Comparison of ENCODE assay signal across 8 mouse cellular contexts in genomic region chr4:134402571-134403262, GRCm38 (mm10). TPM values are rescaled to one million over a fixed set of nuclear protein-coding genes. Genes with fewer than 3 reads are reported as not detected.
DNase-seq lines count a peak whose midpoint lies in the region; ATAC-seq and TF ChIP-seq lines count a peak whose summit lies in the region.

No protein-coding gene starts in this region.

- H3K27ac ChIP-seq in midbrain, embryonic 11.5 days (ENCODE audit: low read depth, low read length): no peak overlapping the region
- no peak overlapping the region for H3K27ac ChIP-seq in midbrain, embryonic 10.5 days (replicated peaks)
- H3K27ac ChIP-seq in kidney, postnatal 0 days: no peak overlapping the region

- TF ChIP-seq CTCF in kidney, postnatal 0 days (IDR thresholded peaks at IDR 0.05; ENCODE audit: low read depth): no peak

- H3K4me2 ChIP-seq in midbrain, embryonic 11.5 days: no peak overlapping the region
- H3K4me2 ChIP-seq in kidney, postnatal 0 days (ENCODE audit: low read length): no peak overlapping the region

- H3K9me3 ChIP-seq in midbrain, embryonic 11.5 days (ENCODE audit: control insufficient read depth, low read length): no peaks in the 10 kb centered on the region
- no peaks in the 10 kb centered on the region for H3K9me3 ChIP-seq in midbrain, embryonic 10.5 days (replicated peaks)
- no peaks in the 10 kb centered on the region for H3K9me3 ChIP-seq in kidney, postnatal 0 days (replicated peaks; ENCODE audit: low read length)

- H3K4me3 ChIP-seq in midbrain, embryonic 11.5 days (ENCODE audit: low read depth, low read length): no peak overlapping the region
- H3K4me3 ChIP-seq in midbrain, embryonic 10.5 days: no peak overlapping the region
- no peak overlapping the region for H3K4me3 ChIP-seq in kidney, postnatal 0 days (replicated peaks; ENCODE audit: low read depth, low read length)

- no peak overlapping the region for H3K9ac ChIP-seq in midbrain, embryonic 11.5 days (ENCODE audit: low read length)
- 0 out of 2 replicates have a peak overlapping the region, but pooled peaks have one; percentile 13 for H3K9ac ChIP-seq in kidney, postnatal 0 days (ENCODE audit: low read depth, low read length)

- WGBS in midbrain, embryonic 11.5 days: 83% methylated on average over 16 of the region's 16 CpGs
- WGBS in midbrain, embryonic 10.5 days: 86% methylated on average over 16 of the region's 16 CpGs
- WGBS in kidney, postnatal 0 days: 57% methylated on average over 16 of the region's 16 CpGs

- no peak for ATAC-seq in midbrain, embryonic 11.5 days (ENCODE audit: low FRiP score)
- ATAC-seq in granulocyte monocyte progenitor cell, adult 5-6 weeks (replicated peaks; ENCODE audit: poor library complexity, severe bottlenecking): peak; percentile 23
- no peak for ATAC-seq in kidney, postnatal 0 days (replicated peaks; ENCODE audit: low FRiP score, low read depth)
- ATAC-seq in megakaryocyte progenitor cell, adult 5-6 weeks (replicated peaks; ENCODE audit: poor library complexity): peak; percentile 42

- H3K27me3 ChIP-seq in midbrain, embryonic 11.5 days (ENCODE audit: control insufficient read depth, insufficient read depth, low read length): no peaks in the 10 kb centered on the region
- H3K27me3 ChIP-seq in midbrain, embryonic 10.5 days (ENCODE audit: low read depth, poor library complexity, severe bottlenecking): peaks cover 6% of the 10 kb centered on the region; the same call in 1 of the 2 replicates
- H3K27me3 ChIP-seq in kidney, postnatal 0 days (ENCODE audit: insufficient read depth, low read length): no peaks in the 10 kb centered on the region

- DNase-seq in midbrain, embryonic 11.5 days (ENCODE audit: low spot score, missing footprints): peak; percentile 74
- no peak for DNase-seq in midbrain, embryonic 10.5 days (ENCODE audit: low spot score)
- DNase-seq in kidney, postnatal 0 days (ENCODE audit: low spot score): no peak
- no peak for DNase-seq in thymus, adult 18-20 months
- no peak for DNase-seq in cerebellum, adult 18-20 months
- no peak for DNase-seq in cerebellum, adult 8-10 months

- H3K4me1 ChIP-seq in midbrain, embryonic 11.5 days (ENCODE audit: control insufficient read depth, insufficient read depth, low read length): peaks cover 5% of the 10 kb centered on the region; the same call in 1 of the 2 replicates
- H3K4me1 ChIP-seq in midbrain, embryonic 10.5 days: peaks cover 41% of the 10 kb centered on the region
- H3K4me1 ChIP-seq in kidney, postnatal 0 days (replicated peaks; ENCODE audit: insufficient read depth, low read length): 0 out of 2 replicates have a peak, but pooled peaks cover 9% of the 10 kb centered on the region

- no peaks in the 10 kb centered on the region for H3K36me3 ChIP-seq in midbrain, embryonic 11.5 days (ENCODE audit: control insufficient read depth, insufficient read depth, low read length)
- no peaks in the 10 kb centered on the region for H3K36me3 ChIP-seq in midbrain, embryonic 10.5 days
- H3K36me3 ChIP-seq in kidney, postnatal 0 days (ENCODE audit: insufficient read depth, low read length): no peaks in the 10 kb centered on the region

RNA-seq across cellular contexts. Expression of gene Pafah2, which starts 6.6 kb away (rescaled TPM):
- 8.8 and 10.0 TPM in 2 replicates for polyA plus RNA-seq in midbrain, embryonic 11.5 days (2014; fragmentation: Nextera tagmentation; extraction: Ambion mirVana)
- polyA plus RNA-seq in midbrain, embryonic 10.5 days (2016; fragmentation: Nextera tagmentation; extraction: Ambion mirVana): 7.2 and 8.9 TPM in 2 replicates
- 10.5 and 22.1 TPM in 2 replicates for total RNA-seq in granulocyte monocyte progenitor cell, adult 5-6 weeks (2014; fragmentation: Nextera tagmentation)
- total RNA-seq in granulocyte monocyte progenitor cell, adult 5-6 weeks (2017): 10.4 and 10.6 TPM in 2 replicates
- 22.7 and 24.4 TPM in 2 replicates for polyA plus RNA-seq in kidney, postnatal 0 days (2015; fragmentation: Nextera tagmentation; extraction: Ambion mirVana)
- total RNA-seq in megakaryocyte progenitor cell, adult 5-6 weeks (2015): 14.0 and 21.2 TPM in 2 replicates
- total RNA-seq in megakaryocyte progenitor cell, adult 5-6 weeks (2017): 14.5 and 16.2 TPM in 2 replicates

RNA-seq across cellular contexts. Expression of gene Extl1, which starts 19.1 kb away (rescaled TPM):
- polyA plus RNA-seq in midbrain, embryonic 11.5 days (2014; fragmentation: Nextera tagmentation; extraction: Ambion mirVana): 0.06 and 0.11 TPM in 2 replicates
- 0.23 and 0.39 TPM in 2 replicates for polyA plus RNA-seq in midbrain, embryonic 10.5 days (2016; fragmentation: Nextera tagmentation; extraction: Ambion mirVana)
- not detected in 2 replicates for total RNA-seq in granulocyte monocyte progenitor cell, adult 5-6 weeks (2014; fragmentation: Nextera tagmentation)
- total RNA-seq in granulocyte monocyte progenitor cell, adult 5-6 weeks (2017): not detected in 2 replicates
- polyA plus RNA-seq in kidney, postnatal 0 days (2015; fragmentation: Nextera tagmentation; extraction: Ambion mirVana): 0.70 and 0.86 TPM in 2 replicates
- total RNA-seq in megakaryocyte progenitor cell, adult 5-6 weeks (2015): not detected in 2 replicates
- not detected in 2 replicates for total RNA-seq in megakaryocyte progenitor cell, adult 5-6 weeks (2017)

RNA-seq across cellular contexts. Expression of gene Slc30a2, which starts 59.7 kb away (rescaled TPM):
- polyA plus RNA-seq in midbrain, embryonic 11.5 days (2014; fragmentation: Nextera tagmentation; extraction: Ambion mirVana): not detected in 2 replicates
- 0.10 TPM in 1 of 2 replicates, not detected in the other for polyA plus RNA-seq in midbrain, embryonic 10.5 days (2016; fragmentation: Nextera tagmentation; extraction: Ambion mirVana)
- total RNA-seq in granulocyte monocyte progenitor cell, adult 5-6 weeks (2014; fragmentation: Nextera tagmentation): not detected in 2 replicates
- total RNA-seq in granulocyte monocyte progenitor cell, adult 5-6 weeks (2017): not detected in 2 replicates
- 0.48 and 0.82 TPM in 2 replicates for polyA plus RNA-seq in kidney, postnatal 0 days (2015; fragmentation: Nextera tagmentation; extraction: Ambion mirVana)
- total RNA-seq in megakaryocyte progenitor cell, adult 5-6 weeks (2015): 0.07 and 0.15 TPM in 2 replicates
- total RNA-seq in megakaryocyte progenitor cell, adult 5-6 weeks (2017): not detected in 2 replicates

Comparison
In these comparisons a context has a peak if more than half of its experiments do, and no peak if none do; other contexts are left out.
1. ATAC-seq: peak in granulocyte monocyte progenitor cell, adult 5-6 weeks (single experiment) and megakaryocyte progenitor cell, adult 5-6 weeks (single experiment); none in midbrain, embryonic 11.5 days (single experiment) and kidney, postnatal 0 days (single experiment).